Mouse (Mus musculus) megakaryocyte, embryonic 14.5 days (primary cell): Measurements from ENCODE around the gene Arpc1a.

Experiments used
- FLI1 ChIP-seq: IDR thresholded peaks from 2 replicates; pipeline ENCODE4 v1.6.1; 2012; ENCODE audit warnings: low read length, inconsistent platforms, mixed read lengths
- GATA1 ChIP-seq: IDR thresholded peaks from 3 replicates; pipeline ENCODE4 v1.6.1; 2012; ENCODE audit warnings: mixed read lengths, low read length, inconsistent platforms, borderline replicate concordance

GRCm38 (mm10) chr5:145110401-145110800, 26.8 kb downstream of the Arpc1a start:
- TF ChIP-seq GATA1 (no peak), FLI1 (no peak)
